In the genomic region with DNA sequence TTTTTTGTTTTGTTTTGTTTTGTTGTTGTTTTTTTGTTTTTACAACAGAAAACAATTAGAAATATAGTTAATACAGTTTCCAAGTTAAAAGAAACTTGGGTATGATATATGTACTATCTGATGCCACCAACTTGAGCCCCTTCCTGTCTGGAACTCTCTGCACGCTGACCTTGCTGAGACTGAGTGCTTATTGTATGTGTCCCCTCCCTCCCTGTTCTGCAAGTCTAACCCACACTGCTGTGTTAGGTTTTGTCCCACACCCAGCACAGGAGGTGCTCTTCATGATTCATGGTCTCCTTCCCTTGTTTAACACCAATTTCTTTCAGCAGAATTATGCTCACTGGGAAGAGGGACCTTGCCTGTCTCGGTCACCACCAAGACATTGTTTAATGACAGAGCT, we compare ENCODE assay signal across 23 mouse cellular contexts.
"Had no signal": no experiment of that assay in that cellular context is flagged by ENCODE, and none has a peak within 500 bp of the region (broad histone marks: within the 10 kb centered on the region; RNA-seq: fewer than 3 reads in every experiment).

No protein-coding gene starts in this region.

- H3K4me1 ChIP-seq: forebrain, embryonic 15.5 days; heart, embryonic 15.5 days; hindbrain, embryonic 13.5 days; hindbrain, embryonic 15.5 days; limb, embryonic 13.5 days had no signal

- ATAC-seq: forebrain, embryonic 15.5 days; forebrain, postnatal 0 days; hindbrain, postnatal 0 days; intestine, embryonic 16.5 days had no signal

- DNase-seq: forebrain, postnatal 0 days; gastrocnemius, postnatal 14 days; gastrocnemius, postnatal 36 days; heart, adult 18-20 months; heart, postnatal 14 days; heart, postnatal 36 days; kidney, adult 11 months; kidney, adult 8-10 months; kidney, postnatal 14 days; layer of hippocampus, adult 9-11 months; layer of hippocampus, postnatal 36 days; left cerebral cortex, postnatal 4 days had no signal

- H3K27me3 ChIP-seq: forebrain, embryonic 15.5 days; heart, embryonic 13.5 days; heart, embryonic 15.5 days; hindbrain, embryonic 13.5 days; hindbrain, embryonic 15.5 days; limb, embryonic 13.5 days; limb, embryonic 15.5 days had no signal

- H3K9me3 ChIP-seq: forebrain, embryonic 15.5 days; heart, embryonic 13.5 days; heart, embryonic 15.5 days; hindbrain, embryonic 15.5 days; limb, embryonic 13.5 days; limb, embryonic 15.5 days had no signal

- H3K9ac ChIP-seq: forebrain, embryonic 15.5 days; forebrain, postnatal 0 days; heart, embryonic 13.5 days; heart, embryonic 15.5 days; hindbrain, embryonic 13.5 days; hindbrain, embryonic 15.5 days; limb, embryonic 13.5 days; limb, embryonic 15.5 days had no signal

- H3K4me3 ChIP-seq: forebrain, embryonic 15.5 days; heart, embryonic 13.5 days; heart, embryonic 15.5 days; hindbrain, embryonic 13.5 days; hindbrain, embryonic 15.5 days; limb, embryonic 13.5 days; limb, embryonic 15.5 days had no signal

- H3K4me2 ChIP-seq: forebrain, embryonic 15.5 days; heart, embryonic 11.5 days; heart, embryonic 13.5 days; heart, embryonic 15.5 days; hindbrain, embryonic 13.5 days; hindbrain, embryonic 15.5 days; limb, embryonic 13.5 days; limb, embryonic 15.5 days had no signal

- H3K27ac ChIP-seq: forebrain, embryonic 15.5 days; heart, embryonic 13.5 days; heart, embryonic 15.5 days; hindbrain, embryonic 13.5 days; hindbrain, embryonic 15.5 days; hindbrain, postnatal 0 days; kidney, postnatal 0 days; limb, embryonic 13.5 days; limb, embryonic 15.5 days had no signal

- H3K36me3 ChIP-seq: forebrain, embryonic 15.5 days; heart, embryonic 13.5 days; heart, embryonic 15.5 days; hindbrain, embryonic 13.5 days; hindbrain, embryonic 15.5 days; limb, embryonic 13.5 days; limb, embryonic 15.5 days had no signal
